Mouse (Mus musculus) embryonic facial prominence, embryonic 12.5 days (tissue): Measurements from ENCODE around the gene Mettl25. TPM values are rescaled to one million over a fixed set of nuclear protein-coding genes. Genes with fewer than 3 reads are reported as not detected.

Source experiments
- ATAC-seq: fragments of 200-750 bp; cut with Nextera tagmentation; 2 replicates; pipeline ENCODE4 v1.8.0; 2017; ENCODE audit not compliant: insufficient number of reproducible peaks, insufficient read depth, low FRiP score, low TSS enrichment
- H3K27ac ChIP-seq: fragments of 300-500 bp; sonication (generic); 2 replicates; pipeline ENCODE4 v1.5.1; 2016; ENCODE audit warnings: mild to moderate bottlenecking
- H3K27me3 ChIP-seq: fragments of 300-500 bp; sonication (generic); 2 replicates; pipeline ENCODE4 v1.6.1; 2016; ENCODE audit warnings: mild to moderate bottlenecking, moderate library complexity
- H3K36me3 ChIP-seq: fragments of 300-500 bp; sonication (generic); 2 replicates; pipeline ENCODE4 v1.6.1; 2016; ENCODE audit warnings: mild to moderate bottlenecking
- H3K4me1 ChIP-seq: fragments of 300-500 bp; sonication (generic); 2 replicates; pipeline ENCODE4 v1.6.1; 2016
- H3K4me2 ChIP-seq: fragments of 300-500 bp; sonication (generic); replicated peaks from 2 replicates; pipeline ENCODE4 v1.6.1; 2016; ENCODE audit warnings: mild to moderate bottlenecking, moderate library complexity
- H3K4me3 ChIP-seq: fragments of 300-500 bp; sonication (generic); 2 replicates; pipeline ENCODE4 v1.5.1; 2016; ENCODE audit warnings: mild to moderate bottlenecking
- H3K9ac ChIP-seq: fragments of 300-500 bp; sonication (generic); 2 replicates; pipeline ENCODE4 v1.6.1; 2016; ENCODE audit warnings: mild to moderate bottlenecking, moderate library complexity
- H3K9me3 ChIP-seq: fragments of 300-500 bp; sonication (generic); 2 replicates; pipeline ENCODE4 v1.6.1; 2016; ENCODE audit warnings: mild to moderate bottlenecking, moderate library complexity
- WGBS: fragments of 180-500 bp; shearing (Covaris S2); methylation state at CpG from one replicate; pipeline ENCODE4 v1.1.7; 2016; 5-methylcytosine and 5-hydroxymethylcytosine counted together
- polyA plus RNA-seq: library from polyadenylated mRNA; unstranded; fragments of >200 nt; fragmentation: Nextera tagmentation; extraction: Ambion mirVana; gene quantifications from 2 replicates; pipeline ENCODE4 v1.2.1, GENCODE M21; 2016

Gene Mettl25
- polyA plus RNA-seq, 1 experiment from 2014 or later, result 13.9 TPM

- Histone ChIP-seq H3K4me2 (no peak overlapping the region), H3K4me1 (no peaks in the 10 kb centered on the region), H3K27me3 (no peaks in the 10 kb centered on the region), H3K4me3 (no peak overlapping the region), H3K27ac (no peak overlapping the region), H3K36me3 (no peaks in the 10 kb centered on the region), H3K9me3 (no peaks in the 10 kb centered on the region), H3K9ac (no peak overlapping the region)
- no peak for ATAC-seq
- WGBS, result 77% methylated on average over 5 of the region's 5 CpGs
Measured at GRCm38 (mm10) chr10:105738942-105739341, 102.2 kb downstream of the Mettl25 start.

- Histone ChIP-seq H3K9me3 (no peaks in the 10 kb centered on the region), H3K4me2 (no peak overlapping the region), H3K36me3 (no peaks in the 10 kb centered on the region), H3K27ac (no peak overlapping the region), H3K4me1 (no peaks in the 10 kb centered on the region), H3K9ac (no peak overlapping the region), H3K4me3 (no peak overlapping the region), H3K27me3 (no peaks in the 10 kb centered on the region)
- no peak for ATAC-seq
- WGBS, result 67% methylated on average over 2 of the region's 2 CpGs
Measured at GRCm38 (mm10) chr10:105727798-105728197, 113.4 kb downstream of the Mettl25 start.

GRCm38 (mm10) chr10:105727353-105727752 is 113.8 kb downstream of the Mettl25 start:
- H3K4me1 ChIP-seq, result no peaks in the 10 kb centered on the region
- 83% methylated on average over 6 of the region's 6 CpGs for WGBS

GRCm38 (mm10) chr10:105714844-105715243 is 126.3 kb downstream of the Mettl25 start:
- ATAC-seq, result no peak
- H3K9me3 ChIP-seq, result no peaks in the 10 kb centered on the region
- H3K4me2 ChIP-seq, result no peak overlapping the region
- H3K27me3 ChIP-seq, result no peaks in the 10 kb centered on the region
- H3K4me1 ChIP-seq, result 0 out of 2 replicates have a peak, but pooled peaks cover 4% of the 10 kb centered on the region
- no peaks in the 10 kb centered on the region for H3K36me3 ChIP-seq
- 13% methylated on average over 6 of the region's 6 CpGs for WGBS
- H3K27ac ChIP-seq, result no peak overlapping the region
- H3K9ac ChIP-seq, result no peak overlapping the region
- no peak overlapping the region for H3K4me3 ChIP-seq

More at GRCm38 (mm10) chr10:105727353-105727752, 113.8 kb downstream of the Mettl25 start:
- no peaks in the 10 kb centered on the region for H3K36me3 ChIP-seq
- no peak overlapping the region for H3K4me3 ChIP-seq
- H3K27me3 ChIP-seq, result no peaks in the 10 kb centered on the region
- H3K9me3 ChIP-seq, result no peaks in the 10 kb centered on the region
- H3K9ac ChIP-seq, result no peak overlapping the region
- H3K4me2 ChIP-seq, result no peak overlapping the region
- H3K27ac ChIP-seq, result no peak overlapping the region
- ATAC-seq, result no peak

- no peak overlapping the region for H3K4me2 ChIP-seq
- H3K27me3 ChIP-seq, result no peaks in the 10 kb centered on the region
- H3K27ac ChIP-seq, result no peak overlapping the region
- H3K4me1 ChIP-seq, result 0 out of 2 replicates have a peak, but pooled peaks cover 4% of the 10 kb centered on the region
- no peaks in the 10 kb centered on the region for H3K9me3 ChIP-seq
- H3K36me3 ChIP-seq, result no peaks in the 10 kb centered on the region
- no peak overlapping the region for H3K4me3 ChIP-seq
- no peak for ATAC-seq
- H3K9ac ChIP-seq, result no peak overlapping the region
- 39% methylated on average over 4 of the region's 4 CpGs for WGBS
Measured at GRCm38 (mm10) chr10:105714366-105714765, 126.8 kb downstream of the Mettl25 start.

GRCm38 (mm10) chr10:105713222-105713621 is 128.0 kb downstream of the Mettl25 start:
- H3K9me3 ChIP-seq, result no peaks in the 10 kb centered on the region
- H3K4me3 ChIP-seq, result no peak overlapping the region
- H3K4me2 ChIP-seq, result no peak overlapping the region
- no peaks in the 10 kb centered on the region for H3K36me3 ChIP-seq
- 0 out of 2 replicates have a peak, but pooled peaks cover 4% of the 10 kb centered on the region for H3K4me1 ChIP-seq
- H3K27ac ChIP-seq, result no peak overlapping the region
- H3K27me3 ChIP-seq, result no peaks in the 10 kb centered on the region
- 63% methylated on average over 5 of the region's 5 CpGs for WGBS
- no peak for ATAC-seq
- H3K9ac ChIP-seq, result no peak overlapping the region

Other genes with a start within 250 kb of the Mettl25 start
- 60.5 and 64.8 TPM in 2 replicates for gene Ccdc59, start 313 bp downstream of the Mettl25 start, polyA plus RNA-seq